ENCODE assay signal across 9 mouse cellular contexts in genomic region chr4:123409752-123410151, GRCm38 (mm10).
DNase-seq lines count a peak whose midpoint lies in the region; ATAC-seq lines count a peak whose summit lies in the region.
"Had no signal": no experiment of that assay in that cellular context is flagged by ENCODE, and none has a peak within 500 bp of the region (broad histone marks: within the 10 kb centered on the region; RNA-seq: fewer than 3 reads in every experiment).

No protein-coding gene starts in this region.

- H3K4me1 ChIP-seq in kidney, embryonic 15.5 days = peaks cover 77% of the 10 kb centered on the region
- H3K4me1 ChIP-seq in embryonic facial prominence, embryonic 12.5 days = peaks cover 68% of the 10 kb centered on the region

- no peak overlapping the region for H3K9ac ChIP-seq in kidney, embryonic 15.5 days
- H3K9ac ChIP-seq in embryonic facial prominence, embryonic 12.5 days = no peak overlapping the region
- H3K9ac ChIP-seq: embryonic facial prominence, embryonic 15.5 days had no signal

- no peak overlapping the region for H3K27ac ChIP-seq in kidney, embryonic 15.5 days
- H3K27ac ChIP-seq in embryonic facial prominence, embryonic 12.5 days = no peak overlapping the region
- H3K27ac ChIP-seq: embryonic facial prominence, embryonic 15.5 days had no signal

- no peaks in the 10 kb centered on the region for H3K27me3 ChIP-seq in kidney, embryonic 15.5 days
- no peaks in the 10 kb centered on the region for H3K27me3 ChIP-seq in embryonic facial prominence, embryonic 12.5 days
- H3K27me3 ChIP-seq: embryonic facial prominence, embryonic 15.5 days had no signal

- H3K9me3 ChIP-seq in kidney, embryonic 15.5 days (replicated peaks) = no peaks in the 10 kb centered on the region
- no peaks in the 10 kb centered on the region for H3K9me3 ChIP-seq in embryonic facial prominence, embryonic 12.5 days
- H3K9me3 ChIP-seq: embryonic facial prominence, embryonic 15.5 days had no signal

- DNase-seq in kidney, adult 18-20 months = no peak
- DNase-seq in heart, postnatal 14 days = peak; percentile 65 to 78
- peak; percentile 60 for DNase-seq in lung, postnatal 36 days
- DNase-seq in Muller cell, postnatal 12 days (ENCODE audit: inconsistent ontology term) = no peak
- no peak for DNase-seq in ovary, postnatal 10 days (ENCODE audit: low spot score)

- intact Hi-C loops in heart, postnatal 14 days (cut with DNase I) = loop anchor here (2.0 kb wide), 1 partner anchor 37 kb away; no protein-coding TSS in a partner anchor

- peaks cover 25% of the 10 kb centered on the region for H3K36me3 ChIP-seq in kidney, embryonic 15.5 days
- H3K36me3 ChIP-seq in embryonic facial prominence, embryonic 12.5 days = 0 out of 2 replicates have a peak, but pooled peaks cover 12% of the 10 kb centered on the region

- peak overlapping the region; percentile 76; the same call in 1 of the 2 replicates for H3K4me3 ChIP-seq in kidney, embryonic 15.5 days (replicated peaks)
- no peak overlapping the region for H3K4me3 ChIP-seq in embryonic facial prominence, embryonic 12.5 days

- 74% methylated on average over 1 of the region's 1 CpGs for WGBS in kidney, embryonic 15.5 days
- WGBS in embryonic facial prominence, embryonic 12.5 days = 70% methylated on average over 1 of the region's 1 CpGs

- peak overlapping the region; percentile 85; the same call in 1 of the 2 replicates for H3K4me2 ChIP-seq in kidney, embryonic 15.5 days
- H3K4me2 ChIP-seq in embryonic facial prominence, embryonic 12.5 days (replicated peaks) = 0 out of 2 replicates have a peak overlapping the region, but pooled peaks have one; percentile 80

- no peak for ATAC-seq in kidney, embryonic 15.5 days (replicated peaks; ENCODE audit: low FRiP score)
- ATAC-seq in embryonic facial prominence, embryonic 12.5 days (ENCODE audit: insufficient number of reproducible peaks, insufficient read depth, low FRiP score, low TSS enrichment) = no peak
- ATAC-seq in megakaryocyte, adult 5-6 weeks (ENCODE audit: poor library complexity, severe bottlenecking) = no peak

Comparison
In these comparisons a context has a peak if more than half of its experiments do, and no peak if none do; other contexts are left out.
1. DNase-seq: peak in heart, postnatal 14 days (2 of 2) and lung, postnatal 36 days (single experiment); none in kidney, adult 18-20 months (single experiment), Muller cell, postnatal 12 days (single experiment) and ovary, postnatal 10 days (single experiment).